Mouse (Mus musculus) subcutaneous adipose tissue, adult 2 months (tissue): Measurements from ENCODE around the gene Hrh3. TPM values are rescaled to one million over a fixed set of nuclear protein-coding genes. Genes with fewer than 3 reads are reported as not detected.

Experiments used
- polyA plus RNA-seq: library from polyadenylated mRNA; depleted of rRNA; stranded (reverse); fragments of >200 nt; gene quantifications from 2 replicates; pipeline ENCODE4 v1.2.3, GENCODE M21; 2012; ENCODE audit warnings: low replicate concordance; rRNA removed

Hrh3 gene
- not detected in 2 replicates for polyA plus RNA-seq

GRCm38 (mm10) chr2:180103978-180104658 is at the start of gene Hrh3:
Gene Hrh3, minus strand, starts transcription at chr2:180104488.

GRCm38 (mm10) chr2:180118661-180119438 is 14.6 kb upstream of the Hrh3 start, which contains the start of gene Osbpl2:
Gene Osbpl2, plus strand, starts transcription at chr2:180119306.

GRCm38 (mm10) chr2:180070481-180071453 is 33.5 kb downstream of the Hrh3 start, which contains the start of gene Mtg2:
Gene Mtg2, plus strand, starts transcription at chr2:180070588.

Other genes with a start within 250 kb of the Hrh3 start
- gene Taf4, start 127.8 kb downstream of the Hrh3 start, polyA plus RNA-seq, result 5.0 and 9.9 TPM in 2 replicates
- 26.9 and 51.0 TPM in 2 replicates for gene Lsm14b, start 79.5 kb downstream of the Hrh3 start, polyA plus RNA-seq
- 151 and 180 TPM in 2 replicates for gene Psma7, start 62.1 kb downstream of the Hrh3 start, polyA plus RNA-seq
- 6.6 and 8.6 TPM in 2 replicates for gene Ss18l1, start 62.0 kb downstream of the Hrh3 start, polyA plus RNA-seq
- gene Mtg2, start 33.9 kb downstream of the Hrh3 start, polyA plus RNA-seq, result 22.5 and 26.8 TPM in 2 replicates
- gene Osbpl2, start 14.8 kb upstream of the Hrh3 start, polyA plus RNA-seq, result 28.5 and 35.1 TPM in 2 replicates
- 113 and 131 TPM in 2 replicates for gene Adrm1, start 67.0 kb upstream of the Hrh3 start, polyA plus RNA-seq
- gene Lama5, start 121.4 kb upstream of the Hrh3 start, polyA plus RNA-seq, result 65.2 and 108 TPM in 2 replicates
- gene Rps21, start 152.9 kb upstream of the Hrh3 start, polyA plus RNA-seq, result 1,598 and 4,384 TPM in 2 replicates
- 31.9 and 43.6 TPM in 2 replicates for gene Cables2, start 169.0 kb upstream of the Hrh3 start, polyA plus RNA-seq
- gene Rbbp8nl, start 185.4 kb upstream of the Hrh3 start, polyA plus RNA-seq, result 1.9 TPM in 1 of 2 replicates, not detected in the other
- 0.64 and 2.2 TPM in 2 replicates for gene Gata5, start 230.2 kb upstream of the Hrh3 start, polyA plus RNA-seq